Mouse (Mus musculus) megakaryocyte-erythroid progenitor cell, adult 5-6 weeks (primary cell): Measurements from ENCODE around the gene Gm10272. TPM values are rescaled to one million over a fixed set of nuclear protein-coding genes. Genes with fewer than 3 reads are reported as not detected.
A peak's percentile ranks its signal among the peaks of the same experiment; 100 is the strongest.
"Not testable (repeated sequence)": the region's sequence is repeated elsewhere in the genome, so short reads cannot be mapped to it uniquely, and the experiment has no call there.

ENCODE experiments used
- ATAC-seq: replicated peaks from 2 replicates; pipeline ENCODE4 v1.8.0; 2016; ENCODE audit warnings: mild to moderate bottlenecking, inconsistent platforms; ENCODE audit not compliant: severe bottlenecking, poor library complexity, low FRiP score, low TSS enrichment
- total RNA-seq, 2 experiments: library from RNA; stranded (forward) in 1 of 2; stranded (reverse) in 1 of 2; fragments of 200-1000, 215-1000 nt in 1 of 2; fragments of >200 nt in 1 of 2; fragmentation: Nextera tagmentation in 1 of 2; gene quantifications; 2 replicates each; pipeline ENCODE4 v1.2.3; 2014 to 2017

Gene Gm10272
- total RNA-seq, 2 experiments from 2014 or later: not detected

- not testable (repeated sequence) for ATAC-seq
Measured at GRCm38 (mm10) chr10:77720299-77720698, 13.9 kb downstream of the Gm10272 start, which contains the start of gene Krtap12-1. Gene Krtap12-1, plus strand, starts transcription at chr10:77720599.

GRCm38 (mm10) chr10:77724855-77725254 is 18.4 kb downstream of the Gm10272 start:
- ATAC-seq: no peak

- ATAC-seq: no peak
Measured at GRCm38 (mm10) chr10:77726186-77726585, 19.8 kb downstream of the Gm10272 start, which contains the start of gene Gm10100. Gene Gm10100, plus strand, starts transcription at chr10:77726486.

GRCm38 (mm10) chr10:77728280-77728679 is 21.9 kb downstream of the Gm10272 start:
- no peak for ATAC-seq

GRCm38 (mm10) chr10:77729241-77729640 is 22.8 kb downstream of the Gm10272 start:
- 0 out of 2 replicates have a peak, but pooled peaks have one; percentile 37 for ATAC-seq

- no peak for ATAC-seq
Measured at GRCm38 (mm10) chr10:77735928-77736327, 29.5 kb downstream of the Gm10272 start.

- no peak for ATAC-seq
Measured at GRCm38 (mm10) chr10:77738929-77739328, 32.5 kb downstream of the Gm10272 start.

GRCm38 (mm10) chr10:77741924-77742688 is 35.7 kb downstream of the Gm10272 start, which contains the start of gene Gm18596:
Gene Gm18596, minus strand, starts transcription at chr10:77742638.
- not testable (repeated sequence) for ATAC-seq

GRCm38 (mm10) chr10:77750686-77751085 is 44.3 kb downstream of the Gm10272 start:
- not testable (repeated sequence) for ATAC-seq

GRCm38 (mm10) chr10:77751254-77751653 is 44.8 kb downstream of the Gm10272 start, which contains the start of gene Gm9736:
Gene Gm9736, minus strand, starts transcription at chr10:77751354.
- ATAC-seq: not testable (repeated sequence)

- not testable (repeated sequence) for ATAC-seq
Measured at GRCm38 (mm10) chr10:77752312-77752711, 45.9 kb downstream of the Gm10272 start.

- ATAC-seq: no peak
Measured at GRCm38 (mm10) chr10:77753448-77753847, 47.0 kb downstream of the Gm10272 start.

Other genes starting within 250 kb of the Gm10272 start
- 19.8 and 20.0 TPM in 2 replicates for gene Fam207a, start 190.8 kb upstream of the Gm10272 start, total RNA-seq (2014; fragmentation: Nextera tagmentation)
- 28.5 and 30.5 TPM in 2 replicates for gene Fam207a, start 190.8 kb upstream of the Gm10272 start, total RNA-seq (2017)
- 10.4 and 26.2 TPM in 2 replicates for gene Itgb2, start 176.4 kb upstream of the Gm10272 start, total RNA-seq (2014; fragmentation: Nextera tagmentation)
- gene Itgb2, start 176.4 kb upstream of the Gm10272 start, total RNA-seq (2017): 13.2 and 14.2 TPM in 2 replicates
- 31.7 and 48.4 TPM in 2 replicates for gene Pttg1ip, start 124.9 kb upstream of the Gm10272 start, total RNA-seq (2014; fragmentation: Nextera tagmentation)
- gene Pttg1ip, start 124.9 kb upstream of the Gm10272 start, total RNA-seq (2017): 36.3 and 37.6 TPM in 2 replicates
- gene Sumo3, start 100.5 kb upstream of the Gm10272 start, total RNA-seq (2014; fragmentation: Nextera tagmentation): 71.3 and 81.0 TPM in 2 replicates
- 150 and 265 TPM in 2 replicates for gene Sumo3, start 100.5 kb upstream of the Gm10272 start, total RNA-seq (2017)
- gene Gm49325, start 100.4 kb upstream of the Gm10272 start, total RNA-seq (2014; fragmentation: Nextera tagmentation): not detected in 2 replicates
- not detected in 2 replicates for gene Gm49325, start 100.4 kb upstream of the Gm10272 start, total RNA-seq (2017)
- gene Ube2g2, start 84.4 kb upstream of the Gm10272 start, total RNA-seq (2014; fragmentation: Nextera tagmentation): 39.4 and 43.2 TPM in 2 replicates
- 48.1 and 50.7 TPM in 2 replicates for gene Ube2g2, start 84.4 kb upstream of the Gm10272 start, total RNA-seq (2017)
- gene Tspear, start 20.1 kb upstream of the Gm10272 start, total RNA-seq (2014; fragmentation: Nextera tagmentation): 0.22 TPM in 1 of 2 replicates, not detected in the other
- gene Tspear, start 20.1 kb upstream of the Gm10272 start, total RNA-seq (2017): not detected in 2 replicates
- not detected in 2 replicates for gene Gm19402, start 15.9 kb upstream of the Gm10272 start, total RNA-seq (2014; fragmentation: Nextera tagmentation)
- not detected in 2 replicates for gene Gm19402, start 15.9 kb upstream of the Gm10272 start, total RNA-seq (2017)
- not detected in 2 replicates for gene Gm9508, start 9.4 kb upstream of the Gm10272 start, total RNA-seq (2014; fragmentation: Nextera tagmentation)
- gene Gm9508, start 9.4 kb upstream of the Gm10272 start, total RNA-seq (2017): not detected in 2 replicates
- not detected in 2 replicates for gene Gm10024, start 4.8 kb downstream of the Gm10272 start, total RNA-seq (2014; fragmentation: Nextera tagmentation)
- not detected in 2 replicates for gene Gm10024, start 4.8 kb downstream of the Gm10272 start, total RNA-seq (2017)
- not detected in 2 replicates for gene Gm10142, start 9.2 kb downstream of the Gm10272 start, total RNA-seq (2014; fragmentation: Nextera tagmentation)
- gene Gm10142, start 9.2 kb downstream of the Gm10272 start, total RNA-seq (2017): not detected in 2 replicates
- not detected in 2 replicates for gene Krtap12-1, start 14.0 kb downstream of the Gm10272 start, total RNA-seq (2014; fragmentation: Nextera tagmentation)
- not detected in 2 replicates for gene Krtap12-1, start 14.0 kb downstream of the Gm10272 start, total RNA-seq (2017)
- gene Gm10100, start 19.9 kb downstream of the Gm10272 start, total RNA-seq (2014; fragmentation: Nextera tagmentation): not detected in 2 replicates
- gene Gm10100, start 19.9 kb downstream of the Gm10272 start, total RNA-seq (2017): not detected in 2 replicates
- gene Gm18596, start 36.0 kb downstream of the Gm10272 start, total RNA-seq (2014; fragmentation: Nextera tagmentation): not detected in 2 replicates
- gene Gm18596, start 36.0 kb downstream of the Gm10272 start, total RNA-seq (2017): not detected in 2 replicates
- not detected in 2 replicates for gene Gm9736, start 44.7 kb downstream of the Gm10272 start, total RNA-seq (2014; fragmentation: Nextera tagmentation)
- not detected in 2 replicates for gene Gm9736, start 44.7 kb downstream of the Gm10272 start, total RNA-seq (2017)
- not detected in 2 replicates for gene Gm3233, start 53.1 kb downstream of the Gm10272 start, total RNA-seq (2014; fragmentation: Nextera tagmentation)
- not detected in 2 replicates for gene Gm3233, start 53.1 kb downstream of the Gm10272 start, total RNA-seq (2017)
- gene Gm3238, start 64.7 kb downstream of the Gm10272 start, total RNA-seq (2014; fragmentation: Nextera tagmentation): not detected in 2 replicates
- gene Gm3238, start 64.7 kb downstream of the Gm10272 start, total RNA-seq (2017): not detected in 2 replicates
- gene Gm7138, start 70.3 kb downstream of the Gm10272 start, total RNA-seq (2014; fragmentation: Nextera tagmentation): not detected in 2 replicates
- not detected in 2 replicates for gene Gm7138, start 70.3 kb downstream of the Gm10272 start, total RNA-seq (2017)
- not detected in 2 replicates for gene Gm3250, start 75.9 kb downstream of the Gm10272 start, total RNA-seq (2014; fragmentation: Nextera tagmentation)
- gene Gm3250, start 75.9 kb downstream of the Gm10272 start, total RNA-seq (2017): not detected in 2 replicates
- not detected in 2 replicates for gene Gm7137, start 81.6 kb downstream of the Gm10272 start, total RNA-seq (2014; fragmentation: Nextera tagmentation)
- not detected in 2 replicates for gene Gm7137, start 81.6 kb downstream of the Gm10272 start, total RNA-seq (2017)
- gene Gm9639, start 88.5 kb downstream of the Gm10272 start, total RNA-seq (2014; fragmentation: Nextera tagmentation): not detected in 2 replicates
- not detected in 2 replicates for gene Gm9639, start 88.5 kb downstream of the Gm10272 start, total RNA-seq (2017)
- not detected in 2 replicates for gene Gm19668, start 92.5 kb downstream of the Gm10272 start, total RNA-seq (2014; fragmentation: Nextera tagmentation)
- gene Gm19668, start 92.5 kb downstream of the Gm10272 start, total RNA-seq (2017): not detected in 2 replicates
- not detected in 2 replicates for gene Gm9507, start 105.2 kb downstream of the Gm10272 start, total RNA-seq (2014; fragmentation: Nextera tagmentation)
- gene Gm9507, start 105.2 kb downstream of the Gm10272 start, total RNA-seq (2017): not detected in 2 replicates
- not detected in 2 replicates for gene Gm2696, start 108.1 kb downstream of the Gm10272 start, total RNA-seq (2014; fragmentation: Nextera tagmentation)
- not detected in 2 replicates for gene Gm2696, start 108.1 kb downstream of the Gm10272 start, total RNA-seq (2017)
- gene Krtap10-4, start 120.5 kb downstream of the Gm10272 start, total RNA-seq (2014; fragmentation: Nextera tagmentation): not detected in 2 replicates
- gene Krtap10-4, start 120.5 kb downstream of the Gm10272 start, total RNA-seq (2017): not detected in 2 replicates
- gene Krtap10-10, start 129.3 kb downstream of the Gm10272 start, total RNA-seq (2014; fragmentation: Nextera tagmentation): not detected in 2 replicates
- not detected in 2 replicates for gene Krtap10-10, start 129.3 kb downstream of the Gm10272 start, total RNA-seq (2017)
- not detected in 2 replicates for gene Gm36176, start 140.2 kb downstream of the Gm10272 start, total RNA-seq (2014; fragmentation: Nextera tagmentation)
- not detected in 2 replicates for gene Gm36176, start 140.2 kb downstream of the Gm10272 start, total RNA-seq (2017)
- gene Gm10318, start 146.2 kb downstream of the Gm10272 start, total RNA-seq (2014; fragmentation: Nextera tagmentation): not detected in 2 replicates
- gene Gm10318, start 146.2 kb downstream of the Gm10272 start, total RNA-seq (2017): not detected in 2 replicates
- not detected in 2 replicates for gene Gm3285, start 155.3 kb downstream of the Gm10272 start, total RNA-seq (2014; fragmentation: Nextera tagmentation)
- gene Gm3285, start 155.3 kb downstream of the Gm10272 start, total RNA-seq (2017): not detected in 2 replicates
- gene Lrrc3, start 195.9 kb downstream of the Gm10272 start, total RNA-seq (2014; fragmentation: Nextera tagmentation): not detected in 2 replicates
- gene Lrrc3, start 195.9 kb downstream of the Gm10272 start, total RNA-seq (2017): not detected in 2 replicates